Mouse (Mus musculus) forebrain, embryonic 14.5 days (tissue): Measurements from ENCODE around the gene Hdhd5. TPM values are rescaled to one million over a fixed set of nuclear protein-coding genes. Genes with fewer than 3 reads are reported as not detected.

ENCODE experiments used
- ATAC-seq: fragments of 200-750 bp; cut with Nextera tagmentation; 2 replicates; pipeline ENCODE4 v1.8.0; 2017; ENCODE audit warnings: mild to moderate bottlenecking, moderate library complexity
- DNase-seq: peaks from one replicate; pipeline ENCODE4 v3.0.0-alpha.2; 2015; ENCODE audit warnings: low spot score
- H3K27ac ChIP-seq: fragments of 300-500 bp; sonication (generic); 2 replicates; pipeline ENCODE4 v1.5.1; 2014; ENCODE audit warnings: low read depth, mild to moderate bottlenecking, control low read depth, low read length, moderate library complexity
- H3K27me3 ChIP-seq: fragments of 300-500 bp; sonication (generic); replicated peaks from 2 replicates; pipeline ENCODE4 v1.6.1; 2014; ENCODE audit warnings: low read length, control low read depth, mixed read lengths; ENCODE audit not compliant: control insufficient read depth, insufficient read depth
- H3K36me3 ChIP-seq: fragments of 300-500 bp; sonication (generic); 2 replicates; pipeline ENCODE4 v1.6.1; 2014; ENCODE audit warnings: low read length, control low read depth; ENCODE audit not compliant: control insufficient read depth, insufficient read depth
- H3K4me1 ChIP-seq: fragments of 300-500 bp; sonication (generic); 2 replicates; pipeline ENCODE4 v1.6.1; 2014; ENCODE audit warnings: antibody characterized with exemption, low read length, control low read depth; ENCODE audit not compliant: control insufficient read depth, insufficient read depth
- H3K4me2 ChIP-seq: fragments of 300-500 bp; sonication (generic); 2 replicates; pipeline ENCODE4 v1.6.1; 2014; ENCODE audit warnings: mild to moderate bottlenecking, control low read depth, low read length
- H3K4me3 ChIP-seq: fragments of 300-500 bp; sonication (generic); 2 replicates; pipeline ENCODE4 v1.5.1; 2014; ENCODE audit warnings: low read depth, low read length, control low read depth
- H3K9ac ChIP-seq: fragments of 300-500 bp; sonication (generic); 2 replicates; pipeline ENCODE4 v1.6.1; 2014; ENCODE audit warnings: mild to moderate bottlenecking, low read length, control low read depth, moderate library complexity
- H3K9me3 ChIP-seq: fragments of 300-500 bp; sonication (generic); replicated peaks from 2 replicates; pipeline ENCODE4 v1.6.1; 2016; ENCODE audit warnings: low read length, control low read depth, mixed read lengths; ENCODE audit not compliant: control insufficient read depth
- WGBS: fragments of 180-500 bp; shearing (Covaris S2); extraction: QIAGEN DNeasy Blood & Tissue Kit; methylation state at CpG from one replicate; pipeline ENCODE4 v1.1.7; 2014; 5-methylcytosine and 5-hydroxymethylcytosine counted together
- polyA plus RNA-seq: library from polyadenylated mRNA; unstranded; fragments of >200 nt; fragmentation: Nextera tagmentation; extraction: Ambion mirVana; gene quantifications from 2 replicates; pipeline ENCODE4 v1.2.1, GENCODE M21; 2014

Gene Hdhd5
- polyA plus RNA-seq, 1 experiment from 2014 or later = 10.4 TPM

- Histone ChIP-seq H3K4me2 (no peak overlapping the region), H3K36me3 (peaks cover 58% of the 10 kb centered on the region)
- ATAC-seq = no peak
Measured at GRCm38 (mm10) chr6:120516879-120517278, 14.2 kb downstream of the Hdhd5 start.

DNA sequence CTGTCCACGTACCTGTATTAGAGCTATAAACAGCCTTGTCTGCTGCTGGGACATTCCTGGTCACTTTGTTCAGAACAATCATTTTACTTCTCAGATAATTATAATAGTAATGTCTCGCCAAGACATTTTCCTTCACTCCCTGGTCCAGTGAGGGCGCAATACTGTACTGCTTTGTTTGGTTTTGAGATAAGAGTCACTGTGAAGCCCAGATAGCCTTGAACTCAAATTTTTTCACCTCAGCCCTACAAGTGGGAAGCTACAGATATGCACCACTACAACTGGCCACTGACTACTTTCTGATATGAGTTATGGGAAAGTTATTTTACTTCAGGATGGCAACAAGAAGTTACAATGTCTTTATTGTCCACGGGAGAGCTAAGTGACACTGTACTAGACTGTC is 14.7 kb downstream of the Hdhd5 start:
- Histone ChIP-seq H3K36me3 (peaks cover 53% of the 10 kb centered on the region), H3K27me3 (no peaks in the 10 kb centered on the region), H3K4me1 (no peaks in the 10 kb centered on the region), H3K9me3 (no peaks in the 10 kb centered on the region), H3K9ac (no peak overlapping the region), H3K4me2 (no peak overlapping the region), H3K27ac (no peak overlapping the region), H3K4me3 (no peak overlapping the region)
- ATAC-seq (no peak), DNase-seq (no peak)
- WGBS = 94% methylated on average over 4 of the region's 4 CpGs

More at GRCm38 (mm10) chr6:120516879-120517278, 14.2 kb downstream of the Hdhd5 start:
- WGBS = 88% methylated on average over 6 of the region's 6 CpGs
- no peak overlapping the region for H3K27ac ChIP-seq
- no peak for DNase-seq
- no peak overlapping the region for H3K9ac ChIP-seq
- H3K9me3 ChIP-seq = no peaks in the 10 kb centered on the region
- no peaks in the 10 kb centered on the region for H3K4me1 ChIP-seq
- H3K4me3 ChIP-seq = no peak overlapping the region
- H3K27me3 ChIP-seq = no peaks in the 10 kb centered on the region

- WGBS = 93% methylated on average over 6 of the region's 6 CpGs
- ATAC-seq = no peak
Measured at GRCm38 (mm10) chr6:120511212-120511611, 19.9 kb downstream of the Hdhd5 start.

DNA sequence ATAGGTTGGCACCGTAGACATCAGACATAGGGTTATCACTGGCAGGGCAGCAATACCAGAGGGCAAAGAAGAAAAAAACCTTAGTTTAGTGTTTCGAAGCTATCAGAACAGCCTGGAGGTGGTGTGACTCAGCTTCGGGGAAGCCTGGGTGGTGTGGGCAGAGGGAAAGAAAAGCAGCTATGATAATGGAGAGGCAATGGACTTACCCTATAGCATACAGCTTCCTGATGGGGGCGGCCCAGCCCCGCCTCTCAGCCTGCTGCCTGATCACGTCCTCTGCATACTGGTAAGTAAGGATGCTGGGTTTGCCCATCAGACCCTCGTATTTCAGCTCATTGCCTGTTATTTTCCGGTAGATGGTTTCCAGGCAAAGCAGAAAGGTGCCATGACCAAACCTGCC is 20.7 kb downstream of the Hdhd5 start:
- Histone ChIP-seq H3K9me3 (no peaks in the 10 kb centered on the region), H3K4me3 (no peak overlapping the region), H3K27ac (no peak overlapping the region), H3K9ac (no peak overlapping the region), H3K36me3 (peaks cover 47% of the 10 kb centered on the region), H3K27me3 (no peaks in the 10 kb centered on the region), H3K4me2 (no peak overlapping the region), H3K4me1 (no peaks in the 10 kb centered on the region)
- DNase-seq (no peak), ATAC-seq (no peak)
- 92% methylated on average over 8 of the region's 8 CpGs for WGBS

More at GRCm38 (mm10) chr6:120511212-120511611, 19.9 kb downstream of the Hdhd5 start:
- Histone ChIP-seq H3K4me1 (no peaks in the 10 kb centered on the region), H3K4me3 (no peak overlapping the region), H3K9ac (no peak overlapping the region), H3K27me3 (no peaks in the 10 kb centered on the region), H3K4me2 (no peak overlapping the region), H3K9me3 (no peaks in the 10 kb centered on the region), H3K27ac (no peak overlapping the region), H3K36me3 (peaks cover 47% of the 10 kb centered on the region)
- no peak for DNase-seq

DNA sequence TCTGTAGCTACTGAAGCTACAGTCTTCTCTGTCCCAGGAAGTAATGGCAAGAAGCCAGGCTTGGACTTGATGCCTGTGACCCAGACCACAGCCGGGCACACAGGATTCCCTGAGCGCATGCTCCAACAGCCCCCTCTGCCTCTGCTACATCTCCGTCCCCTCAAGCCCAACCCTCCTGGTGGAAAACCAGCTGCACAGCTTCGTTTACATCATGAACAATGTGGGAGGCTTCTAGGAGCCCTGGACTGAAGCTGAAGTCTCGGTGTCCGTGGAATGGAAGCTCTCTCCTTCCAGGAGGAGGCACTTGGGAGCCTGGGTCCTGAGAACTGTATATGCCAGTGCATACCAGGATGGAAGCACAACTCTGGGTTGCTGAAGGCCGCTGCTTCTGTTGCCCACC is 21.1 kb downstream of the Hdhd5 start:
- Histone ChIP-seq H3K27me3 (no peaks in the 10 kb centered on the region), H3K4me1 (no peaks in the 10 kb centered on the region), H3K9ac (no peak overlapping the region), H3K4me3 (no peak overlapping the region), H3K4me2 (no peak overlapping the region), H3K36me3 (peaks cover 47% of the 10 kb centered on the region), H3K27ac (no peak overlapping the region), H3K9me3 (no peaks in the 10 kb centered on the region)
- no peak for ATAC-seq
- no peak for DNase-seq
- WGBS = 89% methylated on average over 7 of the region's 7 CpGs

DNA sequence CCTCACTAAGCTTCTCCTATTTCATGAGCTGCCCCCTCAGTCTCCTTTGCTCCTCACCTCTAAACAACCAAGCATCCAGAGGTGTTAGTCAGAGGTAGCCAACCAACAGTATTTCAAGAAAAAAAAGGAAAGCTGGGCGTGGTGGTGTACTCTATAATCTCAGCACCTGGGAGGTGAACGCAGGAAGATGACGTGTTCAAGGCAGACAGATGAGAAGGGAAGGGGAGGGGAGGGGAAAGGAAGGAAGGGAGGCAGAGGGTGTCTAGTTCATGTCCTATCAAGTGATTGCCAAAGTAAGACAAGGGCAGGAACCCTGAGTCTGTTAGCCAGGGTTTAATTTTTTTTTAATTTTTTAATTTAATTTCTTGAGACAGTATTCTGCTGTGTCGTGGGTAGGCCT is 22.5 kb downstream of the Hdhd5 start:
- WGBS = 87% methylated on average over 4 of the region's 4 CpGs
- Histone ChIP-seq H3K9me3 (no peaks in the 10 kb centered on the region), H3K36me3 (peaks cover 35% of the 10 kb centered on the region), H3K4me3 (no peak overlapping the region), H3K27me3 (no peaks in the 10 kb centered on the region), H3K4me2 (no peak overlapping the region), H3K9ac (no peak overlapping the region), H3K27ac (no peak overlapping the region), H3K4me1 (no peaks in the 10 kb centered on the region)
- ATAC-seq (no peak), DNase-seq (no peak)

DNA sequence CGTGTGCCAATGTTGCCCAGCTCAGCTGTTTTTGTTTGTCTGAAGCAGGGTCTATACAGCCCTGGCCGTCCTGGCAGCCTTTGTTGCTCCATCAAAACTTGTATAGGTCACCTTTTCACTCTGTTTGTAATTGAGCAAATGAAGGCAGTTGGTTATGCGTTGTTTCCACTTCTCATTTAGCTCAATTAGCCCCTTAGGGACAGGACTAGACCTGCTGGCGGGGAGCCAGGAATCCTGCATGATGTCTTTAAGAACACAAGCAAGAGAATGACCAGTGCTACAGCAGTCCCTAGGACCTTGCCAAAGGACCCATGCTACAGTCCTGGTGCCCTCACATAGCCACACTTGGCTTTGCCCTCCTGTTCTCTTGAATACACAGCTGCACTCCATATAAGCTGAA is 25.6 kb downstream of the Hdhd5 start:
- Histone ChIP-seq H3K4me1 (no peaks in the 10 kb centered on the region), H3K36me3 (peaks cover 16% of the 10 kb centered on the region), H3K9me3 (no peaks in the 10 kb centered on the region), H3K9ac (no peak overlapping the region), H3K27me3 (no peaks in the 10 kb centered on the region), H3K4me3 (no peak overlapping the region), H3K4me2 (no peak overlapping the region), H3K27ac (no peak overlapping the region)
- DNase-seq = peak; percentile 58
- WGBS = 27% methylated on average over 4 of the region's 4 CpGs
- ATAC-seq = peak; percentile 37; the same call in 1 of the 2 replicates

GRCm38 (mm10) chr6:120504051-120504450 is 27.1 kb downstream of the Hdhd5 start:
- ATAC-seq (no peak), DNase-seq (no peak)
- no peaks in the 10 kb centered on the region for H3K27me3 ChIP-seq
- no peak overlapping the region for H3K4me3 ChIP-seq
- H3K36me3 ChIP-seq = peaks cover 5% of the 10 kb centered on the region; the same call in 1 of the 2 replicates
- no peak overlapping the region for H3K27ac ChIP-seq
- no peak overlapping the region for H3K9ac ChIP-seq
- H3K4me1 ChIP-seq = no peaks in the 10 kb centered on the region
- no peak overlapping the region for H3K4me2 ChIP-seq
- H3K9me3 ChIP-seq = no peaks in the 10 kb centered on the region
- WGBS = 77% methylated on average over 3 of the region's 3 CpGs

DNA sequence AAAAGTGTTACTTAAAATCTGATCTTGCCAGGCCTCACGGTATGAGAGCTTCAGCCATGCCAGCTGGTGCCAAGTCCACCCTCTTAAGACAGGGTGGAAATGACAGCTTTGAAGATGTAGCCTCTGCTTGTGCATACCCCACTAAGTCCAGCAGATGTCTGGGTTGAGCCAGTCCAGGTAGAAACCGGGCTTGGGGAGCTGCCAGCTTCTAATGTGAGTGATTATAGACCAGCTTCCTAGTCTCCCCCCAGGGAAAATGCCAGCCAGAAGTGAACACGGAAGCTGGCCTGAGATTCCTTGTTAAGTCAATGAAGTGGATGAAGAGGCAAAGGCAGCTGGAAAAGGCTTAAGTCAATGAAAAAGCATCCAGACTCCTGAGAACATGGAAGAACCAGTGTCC is 34.6 kb downstream of the Hdhd5 start:
- Histone ChIP-seq H3K4me2 (no peak overlapping the region), H3K27me3 (peaks cover 5% of the 10 kb centered on the region; the same call in 1 of the 2 replicates), H3K27ac (no peak overlapping the region), H3K9ac (no peak overlapping the region), H3K4me1 (peaks cover 13% of the 10 kb centered on the region), H3K9me3 (no peaks in the 10 kb centered on the region), H3K4me3 (no peak overlapping the region), H3K36me3 (no peaks in the 10 kb centered on the region)
- DNase-seq (no peak), ATAC-seq (no peak)
- 60% methylated on average over 3 of the region's 3 CpGs for WGBS
